Mouse (Mus musculus) adrenal gland, postnatal 36 days (tissue): ENCODE measurements at regions not wholly inside any gene's neighbourhood (a gene's known extent, or its start where the extent isn't known, plus 50 kb on each side); places are given as distances from the start of the nearest gene placed in this dataset.

Experiments
- DNase-seq, 2 experiments: peaks; one replicate each; pipeline ENCODE4 v3.0.0; 2021; ENCODE audit warnings: mixed read lengths in 1 of 2

GRCm38 (mm10) chr17:14764796-14765195 lies 70.8 kb upstream of the Thbs2 start:
- DNase-seq: no peak

GRCm38 (mm10) chr17:14753095-14753494 lies 59.1 kb upstream of the Thbs2 start:
- DNase-seq: peak; percentile 26 to 49

GRCm38 (mm10) chr17:14750519-14751145 lies 56.6 kb upstream of the Thbs2 start:
- DNase-seq: no peak

GRCm38 (mm10) chr17:14749281-14749680 lies 55.2 kb upstream of the Thbs2 start:
- no peak for DNase-seq

- no peak for DNase-seq
Observed at GRCm38 (mm10) chr17:14747255-14747869, 53.3 kb upstream of the Thbs2 start.

- DNase-seq: no peak
Observed at GRCm38 (mm10) chr17:14745512-14745911, 51.5 kb upstream of the Thbs2 start.

- no peak for DNase-seq
Observed at GRCm38 (mm10) chr17:14744010-14744409, 50.0 kb upstream of the Thbs2 start.
